Mouse (Mus musculus) erythroid progenitor cell, adult 5-6 weeks (primary cell): ENCODE results near the gene Sh2d4b. TPM values are rescaled to one million over a fixed set of nuclear protein-coding genes. Genes with fewer than 3 reads are reported as not detected.
A peak's percentile ranks its signal among the peaks of the same experiment; 100 is the strongest.

Source experiments
- ATAC-seq: replicated peaks from 2 replicates; pipeline ENCODE4 v1.8.0; 2016; ENCODE audit warnings: moderate number of reproducible peaks, mild to moderate bottlenecking, moderate TSS enrichment, inconsistent platforms; ENCODE audit not compliant: poor library complexity, low FRiP score, severe bottlenecking
- total RNA-seq, 2 experiments: library from RNA; stranded (forward) in 1 of 2; stranded (reverse) in 1 of 2; fragments of 150-400 nt in 1 of 2; fragments of 186-747, 209-891 nt in 1 of 2; gene quantifications; 2 replicates each; pipeline versions ENCODE4 v1.2.3 to v1.2.4; 2015 to 2017; ENCODE audit warnings: low replicate concordance in 2 of 2

Sh2d4b gene
- total RNA-seq, 2 experiments from 2014 or later = not detected

DNA sequence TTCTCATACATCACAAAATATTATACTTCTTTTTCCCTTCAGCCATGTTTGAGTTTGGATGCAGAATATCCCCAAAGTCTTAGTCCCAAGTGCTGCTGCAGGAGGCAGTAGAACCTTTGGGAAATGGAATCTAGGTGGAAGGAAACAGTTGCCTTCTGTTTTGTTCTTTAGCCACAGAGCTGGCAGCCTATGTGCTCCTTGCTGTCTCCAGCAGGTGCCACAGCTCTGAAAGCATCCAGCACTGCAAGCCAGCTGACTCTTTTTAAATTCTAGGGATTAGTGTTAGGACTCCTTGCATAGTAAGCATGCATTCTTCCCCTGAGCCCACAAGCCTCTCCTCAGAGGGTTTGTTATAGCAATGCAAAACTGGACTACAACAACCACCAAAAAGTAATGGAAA is 18.5 kb upstream of the Sh2d4b start:
- no peak for ATAC-seq

DNA sequence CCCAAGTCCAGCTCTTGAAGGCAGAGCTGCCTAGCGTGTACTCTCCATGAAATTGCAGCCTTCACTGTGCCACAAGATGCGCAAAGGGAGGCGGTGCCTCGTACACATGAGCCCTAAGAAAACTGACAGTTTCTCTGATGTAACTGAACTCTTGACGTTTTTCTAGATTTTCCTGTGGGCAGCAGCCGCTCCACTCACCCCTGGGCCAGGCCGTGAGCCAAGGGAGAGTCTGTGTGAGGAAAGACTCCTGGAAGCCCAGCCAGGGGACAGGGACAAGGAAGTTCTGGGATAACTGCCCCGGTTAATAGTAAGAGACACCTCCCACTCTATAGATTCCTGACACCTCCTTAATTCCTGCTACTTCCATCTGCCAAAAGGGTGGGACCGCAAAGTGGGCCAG is 15.7 kb upstream of the Sh2d4b start:
- ATAC-seq = no peak

DNA sequence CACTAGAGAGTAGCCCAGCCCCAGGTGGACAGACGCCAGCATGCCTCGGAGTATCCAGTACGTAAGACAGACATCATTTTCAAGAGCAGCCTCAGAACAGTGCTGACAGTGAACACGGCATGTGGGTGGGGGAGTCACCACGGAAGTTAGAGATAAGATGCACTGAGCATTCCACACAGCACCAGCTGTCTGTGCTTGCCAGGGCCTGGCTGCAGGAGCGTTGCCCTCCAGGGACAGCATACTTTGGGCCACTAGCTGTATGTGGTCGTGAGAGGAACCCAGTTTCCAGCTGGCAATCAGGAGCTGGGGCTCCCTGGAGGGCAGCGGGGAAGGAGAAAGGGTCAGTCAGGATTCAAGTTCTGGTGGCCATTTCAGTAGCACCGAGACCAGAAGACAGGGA is 13.7 kb upstream of the Sh2d4b start:
- no peak for ATAC-seq

DNA sequence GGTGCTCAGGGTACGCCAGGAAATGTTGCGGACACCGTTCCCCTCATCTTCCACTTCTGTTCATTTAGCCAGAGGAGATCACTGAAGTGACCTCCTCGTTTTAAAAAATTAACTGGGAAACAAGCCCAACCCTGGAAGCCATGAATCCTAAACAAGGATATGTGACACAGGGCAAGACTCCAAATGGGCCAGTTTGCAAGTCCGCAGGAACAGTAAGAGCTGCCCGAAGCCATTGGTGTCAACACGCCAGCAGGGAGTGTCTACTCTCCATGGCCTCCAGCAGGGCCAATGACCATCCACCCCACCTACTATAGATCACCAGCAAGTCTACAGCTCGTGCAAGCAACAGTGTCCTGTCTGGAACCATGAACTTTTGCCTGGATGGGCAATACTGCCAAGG is 12.7 kb upstream of the Sh2d4b start:
- ATAC-seq = no peak

DNA sequence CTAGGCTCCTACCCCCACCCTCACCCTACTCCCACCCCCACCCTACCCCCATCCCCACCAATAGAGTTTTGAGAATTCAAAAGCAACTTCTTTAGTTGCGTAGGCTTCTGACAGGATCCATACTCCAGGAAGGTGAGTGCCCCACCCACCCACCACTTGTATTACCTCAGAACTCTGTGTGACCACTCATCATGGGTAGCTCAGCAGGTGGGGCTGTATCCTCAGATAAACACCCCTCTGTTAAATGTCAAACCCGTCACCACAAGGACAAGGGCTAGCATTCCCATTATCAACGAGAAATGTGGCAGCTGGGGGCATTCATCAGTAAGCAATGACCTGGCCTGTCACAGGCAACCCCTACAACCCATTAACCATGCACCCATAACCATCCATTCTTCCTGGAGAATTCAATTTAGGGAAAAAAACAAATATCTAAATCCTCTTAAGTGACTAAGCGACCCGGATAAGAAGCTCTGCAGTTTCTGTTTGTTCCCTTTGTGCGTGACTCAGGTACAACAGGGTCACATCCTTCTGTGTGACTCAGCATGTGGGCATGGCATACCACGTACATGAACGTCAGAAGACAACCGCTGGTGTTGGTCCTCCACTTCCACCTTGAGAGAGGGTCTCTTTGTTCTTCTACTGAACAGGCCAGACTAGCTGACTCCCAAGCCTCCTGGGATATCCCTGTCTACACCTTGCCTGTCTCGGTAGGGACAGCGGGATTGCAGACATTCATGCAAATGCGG is 9.4 kb upstream of the Sh2d4b start:
- no peak for ATAC-seq

DNA sequence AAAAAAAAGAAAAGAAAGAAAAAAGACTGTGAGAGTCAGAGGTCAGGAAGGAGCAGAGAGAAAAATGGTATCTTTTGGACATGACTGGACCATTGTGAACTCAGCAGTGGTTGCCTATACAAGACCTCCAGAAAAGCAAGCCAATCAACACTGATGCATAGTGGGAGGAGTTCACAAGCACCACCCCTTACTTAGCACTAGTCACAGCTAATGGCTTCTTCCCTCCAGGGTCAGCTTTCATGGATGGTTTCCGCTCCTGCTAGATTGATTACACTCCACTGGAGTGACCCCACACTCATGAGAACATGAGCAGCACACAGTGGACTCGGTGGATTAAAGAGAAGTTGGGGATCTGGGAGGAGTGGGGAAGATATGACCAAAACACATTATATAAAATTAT is 7.2 kb upstream of the Sh2d4b start:
- ATAC-seq = no peak

DNA sequence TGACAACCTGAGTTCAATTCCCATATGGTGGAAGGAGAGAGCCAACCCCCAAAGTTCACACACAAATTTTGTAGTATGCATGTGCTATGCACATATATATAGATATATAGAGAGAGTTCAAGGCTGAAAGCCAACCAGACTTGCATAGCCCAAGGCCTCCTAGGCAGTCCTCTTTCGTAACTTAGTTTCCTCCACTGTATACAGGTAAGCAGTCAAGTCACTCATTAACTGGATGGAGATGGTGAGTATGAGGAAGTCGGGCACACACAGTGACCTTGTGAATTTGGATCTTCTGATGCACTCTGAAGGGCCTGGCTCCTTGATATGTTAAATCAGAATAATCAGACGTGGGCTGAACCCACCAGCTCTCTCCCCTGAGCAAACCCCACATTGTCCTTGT is 4.8 kb upstream of the Sh2d4b start:
- no peak for ATAC-seq

DNA sequence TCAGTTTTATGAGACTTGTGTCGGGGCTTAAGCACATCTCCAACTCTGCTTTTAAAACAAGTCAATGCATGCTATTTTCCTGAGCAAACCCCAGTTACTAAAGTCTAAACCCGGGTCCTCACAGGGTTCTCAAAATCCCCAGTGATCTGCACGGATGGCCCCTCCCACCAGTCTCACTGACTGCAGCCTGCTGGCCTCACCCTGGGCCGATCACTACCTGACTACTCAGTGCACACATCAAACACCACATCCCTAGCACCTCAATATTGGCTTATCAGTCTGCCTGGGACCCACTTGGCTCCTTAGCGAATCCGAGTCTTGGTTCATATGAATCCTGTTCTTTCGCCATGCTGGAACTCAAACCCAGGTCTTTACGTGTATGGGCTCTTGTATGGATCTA is 2.6 kb upstream of the Sh2d4b start:
- ATAC-seq = no peak

DNA sequence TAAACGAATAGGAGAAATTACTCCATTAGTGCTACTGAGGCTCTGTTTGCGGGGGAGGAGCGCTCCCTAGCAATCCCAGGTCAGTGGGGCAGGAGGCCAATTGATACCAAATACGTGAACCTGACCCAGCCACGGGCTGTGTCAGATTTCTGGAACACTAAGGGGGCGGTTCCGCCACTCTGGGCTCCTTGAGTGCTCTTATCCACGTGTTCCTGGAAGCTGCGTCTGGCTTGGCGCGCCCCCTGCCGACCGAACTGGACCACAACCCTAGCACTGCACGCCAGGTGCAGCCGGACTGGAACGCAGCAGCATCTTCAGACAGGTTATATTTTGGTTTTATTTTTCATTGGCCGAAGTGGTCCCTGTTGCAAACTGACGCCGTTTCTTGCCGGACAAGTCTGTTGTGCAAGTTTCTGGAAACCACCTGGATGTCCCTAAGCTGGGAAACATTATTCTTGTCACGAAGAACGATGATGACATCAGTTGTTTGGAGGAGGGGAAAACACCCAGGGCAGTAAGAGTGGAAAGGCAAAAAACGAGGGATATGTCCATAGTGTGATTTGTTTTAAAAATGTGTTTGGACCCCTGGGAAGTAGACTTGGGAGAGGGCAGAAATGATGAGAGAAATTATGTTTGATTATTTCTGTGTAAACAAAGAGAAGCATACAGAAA is 1.6 kb upstream of the Sh2d4b start:
- ATAC-seq = 0 out of 2 replicates have a peak, but pooled peaks have one; percentile 67

DNA sequence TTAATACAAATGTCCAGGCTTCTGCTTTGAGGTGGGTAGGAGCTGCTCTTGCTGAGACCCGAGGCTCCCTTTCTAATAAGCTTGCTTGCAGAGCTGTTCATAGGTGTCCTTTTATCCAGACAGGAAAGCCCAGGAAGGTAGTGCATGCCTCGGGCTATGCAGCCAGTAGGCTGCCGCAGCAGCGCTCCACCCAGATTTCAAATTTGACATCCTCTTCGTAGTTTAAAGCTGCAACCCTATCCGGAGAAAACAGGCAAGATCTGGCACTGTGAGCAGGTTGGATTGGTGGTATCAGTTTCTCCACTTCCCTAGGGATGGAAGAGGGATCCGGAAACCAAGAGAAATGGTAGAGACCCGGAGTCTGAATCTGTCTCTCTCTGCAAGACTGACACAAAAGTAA is 818 bp upstream of the Sh2d4b start:
- no peak for ATAC-seq

DNA sequence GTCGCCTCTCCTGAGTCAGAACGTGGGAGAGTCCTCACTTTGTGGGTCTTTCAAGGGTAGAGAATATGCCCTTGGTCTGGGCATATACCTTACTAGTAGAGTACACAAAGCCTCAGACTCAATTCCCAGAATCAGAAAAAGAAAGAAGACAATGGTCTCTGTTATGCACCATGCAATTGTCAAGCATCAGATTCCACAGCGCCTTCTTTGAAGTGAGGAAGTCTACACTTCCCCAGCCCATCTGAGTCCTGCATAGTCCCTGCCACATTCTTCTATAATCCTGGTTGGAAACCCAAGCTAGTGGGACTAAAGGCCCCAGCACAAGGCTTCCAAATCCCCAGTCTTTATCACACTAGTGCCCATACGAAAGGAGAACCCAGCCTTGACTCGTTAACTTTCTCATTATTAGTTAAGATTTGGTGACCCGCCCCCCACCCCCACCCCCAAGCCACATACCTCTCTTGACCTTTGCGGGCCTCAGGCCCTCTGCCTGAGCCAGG is 690 bp downstream of the Sh2d4b start:
- ATAC-seq = no peak

DNA sequence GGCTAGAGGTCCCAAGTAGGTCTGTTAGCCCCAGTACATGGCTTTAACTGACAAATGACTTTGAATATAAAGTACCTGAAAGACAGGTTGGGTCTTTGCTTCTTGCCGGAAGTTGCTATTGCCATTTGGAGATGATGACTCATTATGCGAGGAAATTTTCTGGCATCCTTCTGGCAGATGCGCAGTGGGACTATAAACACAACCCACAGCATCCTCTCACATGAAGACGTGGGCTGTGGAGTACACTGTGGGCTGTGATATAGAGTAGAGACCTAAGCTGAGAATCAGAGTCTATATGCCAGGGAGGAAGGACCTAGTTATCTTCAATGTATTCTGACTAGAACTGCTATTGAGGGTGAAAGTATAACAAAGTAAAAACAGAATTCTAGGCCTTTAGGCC is 1.6 kb downstream of the Sh2d4b start:
- no peak for ATAC-seq

DNA sequence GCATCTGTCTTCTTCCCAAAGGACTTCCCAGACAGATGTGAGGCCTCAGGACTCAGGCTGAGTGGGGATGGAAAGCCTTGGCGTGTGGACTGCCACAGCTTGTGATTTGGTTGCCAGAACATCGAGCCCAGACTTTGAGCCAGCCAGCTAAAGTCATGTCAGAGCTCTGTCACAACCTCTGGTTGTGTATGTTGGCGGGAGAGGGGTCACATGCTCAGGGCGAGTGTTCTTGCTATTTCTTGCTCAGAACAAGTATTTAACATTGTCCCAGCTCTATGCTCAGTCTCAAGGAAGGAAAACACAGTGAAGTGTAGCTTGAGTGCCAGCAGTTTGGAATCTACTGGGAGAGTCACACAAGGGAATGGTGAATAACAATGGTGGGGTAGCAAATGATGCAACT is 3.4 kb downstream of the Sh2d4b start:
- ATAC-seq = no peak

DNA sequence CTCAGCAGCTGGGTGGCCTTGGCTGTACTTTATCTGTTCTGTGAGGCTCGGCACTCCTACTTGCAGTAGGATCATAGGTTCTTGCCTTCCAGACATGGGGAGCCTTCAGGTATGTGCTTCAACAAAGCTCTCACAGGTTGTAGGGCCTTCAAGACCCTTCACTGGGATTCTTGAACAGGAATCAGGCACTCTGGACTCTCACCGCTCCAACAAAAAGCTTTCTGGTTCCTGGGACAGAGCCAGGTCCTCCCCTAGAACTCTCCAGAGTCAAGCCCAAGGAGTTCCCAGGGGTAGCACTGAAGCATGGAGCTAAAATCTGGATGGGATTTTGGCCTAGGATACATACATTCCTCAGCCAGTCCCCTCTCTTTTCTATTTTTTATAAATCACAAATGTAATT is 3.9 kb downstream of the Sh2d4b start:
- ATAC-seq = no peak

DNA sequence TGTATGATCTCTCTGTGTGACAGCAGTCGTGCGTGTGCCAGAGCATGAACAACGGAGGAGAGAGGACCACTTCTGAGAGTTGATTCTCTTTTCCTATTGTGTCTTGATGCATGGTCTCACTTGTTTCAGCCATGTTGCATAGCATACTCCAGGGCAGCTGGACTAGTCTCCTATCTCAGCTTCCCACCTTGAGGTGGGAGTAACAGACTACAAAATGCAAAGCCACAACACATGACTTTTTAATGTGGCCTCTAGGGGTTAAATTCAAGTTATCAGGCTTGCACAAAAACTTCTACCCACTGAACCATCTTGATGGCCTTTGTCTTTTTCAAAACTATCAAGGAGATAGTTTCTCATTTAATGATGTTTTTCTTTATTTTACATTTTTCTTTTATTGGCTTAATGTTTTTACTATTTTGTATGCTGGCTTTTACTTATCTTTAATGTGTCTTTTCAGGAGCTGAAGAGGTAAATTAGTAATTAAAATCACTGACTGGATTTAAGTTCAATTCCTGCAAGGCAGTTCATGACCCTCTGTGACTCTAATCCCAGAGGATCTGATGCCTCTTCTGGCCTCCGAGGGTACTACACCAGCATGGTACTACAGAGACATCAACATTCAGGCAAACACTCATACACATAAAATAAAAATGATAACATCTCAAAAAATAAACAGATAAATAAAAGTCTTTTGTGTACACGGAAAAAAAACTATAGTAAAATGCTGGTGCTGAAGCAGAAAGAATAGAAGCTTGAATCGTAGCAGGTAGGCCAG is 6.5 kb downstream of the Sh2d4b start:
- no peak for ATAC-seq

DNA sequence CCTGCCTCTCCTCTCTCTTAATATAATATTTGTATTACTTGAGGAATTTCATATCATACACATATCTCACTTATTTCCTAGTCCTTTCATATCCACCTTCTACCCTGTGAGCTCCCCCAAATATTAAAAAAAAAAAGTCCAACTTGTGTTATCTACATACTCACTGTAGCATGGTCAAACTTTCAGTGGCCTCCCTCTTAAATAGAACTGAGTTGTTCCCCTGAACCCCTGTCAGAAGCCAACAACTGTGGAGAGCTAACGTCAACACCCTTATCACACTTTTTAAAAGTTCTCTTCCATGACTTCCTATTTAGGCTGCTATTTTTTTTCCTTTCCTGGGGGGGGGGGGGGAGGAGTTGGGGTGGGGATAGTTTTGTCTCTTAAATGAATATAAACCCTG is 7.3 kb downstream of the Sh2d4b start:
- ATAC-seq = no peak

DNA sequence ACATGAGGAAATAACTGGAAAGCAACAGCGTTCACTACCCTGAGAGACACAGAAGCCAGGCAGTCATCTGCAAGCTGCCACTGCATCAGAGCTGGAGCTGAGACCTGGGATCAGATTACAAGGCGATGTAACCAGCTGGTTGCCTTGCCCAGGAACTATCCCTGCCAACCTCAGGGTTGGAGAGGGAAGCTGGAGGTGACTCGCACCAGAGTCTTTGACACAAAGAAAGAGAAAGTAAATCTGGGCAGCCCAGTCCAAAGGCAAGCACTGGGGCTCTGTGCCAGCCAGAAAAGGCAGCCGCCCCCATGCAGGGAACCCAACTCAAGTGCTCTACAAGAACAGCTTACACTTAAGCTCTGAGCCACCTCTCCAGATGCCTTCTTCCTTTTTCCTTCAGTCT is 7.8 kb downstream of the Sh2d4b start:
- no peak for ATAC-seq

DNA sequence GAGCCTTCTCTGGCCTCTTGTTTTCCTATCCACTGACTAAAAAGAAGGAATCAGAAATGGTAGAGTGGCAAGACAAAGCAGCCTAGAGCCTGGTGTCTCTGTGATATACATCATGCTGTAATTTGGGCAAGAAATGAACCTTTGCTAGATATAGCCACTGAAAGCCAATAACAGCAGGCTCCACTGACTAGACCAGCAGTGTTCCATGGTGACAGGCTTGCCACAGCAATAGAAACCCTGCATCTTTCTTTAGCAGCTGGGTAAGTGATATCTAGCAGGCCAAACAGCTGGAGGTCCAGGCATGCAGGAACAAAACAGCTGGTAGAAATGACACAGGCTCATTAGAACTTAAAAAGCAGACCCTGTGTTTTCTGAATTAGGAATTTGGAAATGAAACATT is 18.5 kb downstream of the Sh2d4b start:
- ATAC-seq = no peak

DNA sequence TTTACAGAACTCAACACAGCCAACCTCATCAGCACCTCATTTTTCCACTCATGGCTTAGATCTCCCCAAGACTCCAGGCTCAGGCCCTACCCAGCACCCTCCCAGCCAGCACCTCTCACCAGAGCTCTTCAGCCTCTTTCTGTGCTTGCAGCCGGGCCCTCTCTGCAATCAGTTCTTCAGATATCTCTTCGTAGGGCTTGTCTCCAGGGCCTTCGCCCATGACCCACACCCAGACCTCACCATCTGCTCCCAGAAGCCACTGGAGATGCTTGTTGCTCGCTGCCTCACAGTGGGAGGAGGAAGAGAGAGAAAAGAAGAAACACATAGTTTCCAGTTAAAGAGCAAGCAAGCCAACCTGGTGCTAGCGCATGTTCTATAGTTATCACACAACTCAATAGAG is 19.1 kb downstream of the Sh2d4b start:
- no peak for ATAC-seq

DNA sequence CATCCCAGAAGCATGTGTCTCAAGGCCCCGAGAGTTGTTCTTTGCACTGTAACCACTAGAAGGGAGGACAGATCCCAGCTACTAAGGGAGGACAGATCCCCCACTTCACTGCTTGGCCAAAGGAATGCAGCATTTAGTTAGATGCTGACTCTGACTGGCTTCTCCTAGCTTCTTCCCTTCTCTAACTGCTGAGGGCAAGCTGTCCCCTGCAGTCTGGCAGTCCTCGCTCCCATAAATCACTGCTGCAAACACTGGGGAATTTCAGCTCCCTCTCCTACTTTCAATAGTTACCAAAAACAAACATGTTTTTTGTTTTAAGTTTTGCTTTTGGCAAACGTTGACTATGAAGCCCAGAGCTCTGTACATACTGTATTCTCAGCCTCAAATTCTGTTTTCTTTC is 22.5 kb downstream of the Sh2d4b start:
- no peak for ATAC-seq
